Mouse (Mus musculus) thymus, adult 2 months (tissue): ENCODE results near the gene Slc40a1. TPM values are rescaled to one million over a fixed set of nuclear protein-coding genes. Genes with fewer than 3 reads are reported as not detected.

ENCODE experiments used
- DNase-seq: peaks from one replicate; pipeline ENCODE4 v3.0.0; 2021
- H3K27ac ChIP-seq: fragments of 200-500 bp; 2 replicates; pipeline ENCODE4 v1.5.1; 2012; ENCODE audit warnings: low read length, control low read depth; ENCODE audit not compliant: control insufficient read depth, insufficient read depth
- H3K27me3 ChIP-seq: fragments of 200-500 bp; 2 replicates; pipeline ENCODE4 v1.6.1; 2012; ENCODE audit warnings: mild to moderate bottlenecking, low read length, moderate library complexity, mixed read lengths; ENCODE audit not compliant: control insufficient read depth, insufficient read depth
- H3K36me3 ChIP-seq: fragments of 200-500 bp; 2 replicates; pipeline ENCODE4 v1.6.1; 2012; ENCODE audit warnings: mild to moderate bottlenecking, low read length, moderate library complexity; ENCODE audit not compliant: control insufficient read depth, insufficient read depth
- H3K4me1 ChIP-seq: fragments of 200-500 bp; replicated peaks from 2 replicates; pipeline ENCODE4 v1.6.1; 2012; ENCODE audit warnings: low read length; ENCODE audit not compliant: control insufficient read depth, insufficient read depth
- H3K4me3 ChIP-seq: fragments of 200-500 bp; 2 replicates; pipeline ENCODE4 v1.5.1; 2012; ENCODE audit warnings: mild to moderate bottlenecking, low read length, control low read depth, moderate library complexity; ENCODE audit not compliant: control insufficient read depth, insufficient read depth
- CTCF ChIP-seq: fragments of 200-500 bp; IDR thresholded peaks from 2 replicates; pipeline ENCODE4 v1.5.1; 2012; ENCODE audit warnings: mild to moderate bottlenecking, control low read depth, low read length, moderate library complexity, borderline replicate concordance; ENCODE audit not compliant: control insufficient read depth, poor library complexity, insufficient read depth; ENCODE audit errors: extremely low read depth
- POLR2A ChIP-seq: fragments of 200-500 bp; IDR thresholded peaks from 2 replicates; pipeline ENCODE4 v1.6.1; 2012; ENCODE audit warnings: mild to moderate bottlenecking, low read length, control low read depth, moderate library complexity; ENCODE audit not compliant: control insufficient read depth, poor library complexity, insufficient read depth; ENCODE audit errors: extremely low read depth
- WGBS: fragments of 180-500 bp; shearing (Covaris S2); methylation state at CpG from one replicate; pipeline ENCODE4 v1.1.7; 2018; 5-methylcytosine and 5-hydroxymethylcytosine counted together
- polyA plus RNA-seq: library from polyadenylated mRNA; depleted of rRNA; stranded (reverse); fragments of >200 nt; gene quantifications from 2 replicates; pipeline ENCODE4 v1.2.3, GENCODE M21; 2012

The Slc40a1 gene
- polyA plus RNA-seq, 1 experiment, result 14.2 TPM

- Histone ChIP-seq H3K36me3 (no peaks in the 10 kb centered on the region), H3K27ac (no peak overlapping the region), H3K4me3 (no peak overlapping the region), H3K27me3 (no peaks in the 10 kb centered on the region), H3K4me1 (no peaks in the 10 kb centered on the region)
- WGBS, result 22% methylated on average over 3 of the region's 3 CpGs
- TF ChIP-seq CTCF, result no peak
- no peak for TF ChIP-seq POLR2A
- no peak for DNase-seq
Measured at GRCm38 (mm10) chr1:45881228-45881832, 45.0 kb downstream of the Slc40a1 start.

- TF ChIP-seq CTCF (no peak), POLR2A (no peak)
- 92% methylated on average over 3 of the region's 3 CpGs for WGBS
Measured at GRCm38 (mm10) chr1:45877463-45877862, 48.9 kb downstream of the Slc40a1 start.

GRCm38 (mm10) chr1:45876450-45877198 is 49.7 kb downstream of the Slc40a1 start:
- no peak for DNase-seq
- TF ChIP-seq POLR2A (no peak), CTCF (no peak)

More at GRCm38 (mm10) chr1:45877463-45877862, 48.9 kb downstream of the Slc40a1 start:
- no peak for DNase-seq
- Histone ChIP-seq H3K27ac (no peak overlapping the region), H3K4me3 (no peak overlapping the region), H3K4me1 (no peaks in the 10 kb centered on the region), H3K36me3 (no peaks in the 10 kb centered on the region), H3K27me3 (no peaks in the 10 kb centered on the region)

GRCm38 (mm10) chr1:45875640-45876039 is 50.7 kb downstream of the Slc40a1 start:
- no peaks in the 10 kb centered on the region for H3K4me1 ChIP-seq
- H3K36me3 ChIP-seq, result no peaks in the 10 kb centered on the region
- no peaks in the 10 kb centered on the region for H3K27me3 ChIP-seq
- H3K27ac ChIP-seq, result no peak overlapping the region
- no peak for DNase-seq
- H3K4me3 ChIP-seq, result no peak overlapping the region
- WGBS, result 88% methylated on average over 2 of the region's 2 CpGs
- TF ChIP-seq POLR2A (no peak), CTCF (no peak)

More at GRCm38 (mm10) chr1:45876450-45877198, 49.7 kb downstream of the Slc40a1 start:
- no peaks in the 10 kb centered on the region for H3K36me3 ChIP-seq
- H3K4me3 ChIP-seq, result no peak overlapping the region
- H3K27ac ChIP-seq, result no peak overlapping the region
- no peaks in the 10 kb centered on the region for H3K4me1 ChIP-seq
- WGBS, result 93% methylated on average over 6 of the region's 6 CpGs
- H3K27me3 ChIP-seq, result no peaks in the 10 kb centered on the region

- Histone ChIP-seq H3K36me3 (no peaks in the 10 kb centered on the region), H3K27me3 (no peaks in the 10 kb centered on the region), H3K4me1 (no peaks in the 10 kb centered on the region), H3K4me3 (no peak overlapping the region), H3K27ac (no peak overlapping the region)
- TF ChIP-seq POLR2A (no peak), CTCF (no peak)
- no peak for DNase-seq
- 30% methylated on average over 2 of the region's 2 CpGs for WGBS
Measured at GRCm38 (mm10) chr1:45873250-45873649, 53.1 kb downstream of the Slc40a1 start.

- Histone ChIP-seq H3K4me3 (no peak overlapping the region), H3K36me3 (no peaks in the 10 kb centered on the region), H3K4me1 (no peaks in the 10 kb centered on the region), H3K27ac (no peak overlapping the region), H3K27me3 (no peaks in the 10 kb centered on the region)
- TF ChIP-seq POLR2A (no peak), CTCF (no peak)
- no peak for DNase-seq
- WGBS, result 58% methylated on average over 3 of the region's 3 CpGs
Measured at GRCm38 (mm10) chr1:45868479-45869137, 57.7 kb downstream of the Slc40a1 start.
